Mouse (Mus musculus): Measurements from ENCODE around the gene Gm20388. TPM values are rescaled to one million over a fixed set of nuclear protein-coding genes. Genes with fewer than 3 reads are reported as not detected.

The Gm20388 gene
- polyA plus RNA-seq, 1 experiment from 2014 or later, result 1.4 TPM

- Histone ChIP-seq H3K27ac (ENCODE audit: low read length) (no peak overlapping the region), H3K4me1 (ENCODE audit: control insufficient read depth, low read depth, low read length) (no peaks in the 10 kb centered on the region; the same call in 1 of the 2 replicates), H3K4me3 (ENCODE audit: low read depth, low read length) (no peak overlapping the region), H3K36me3 (ENCODE audit: control insufficient read depth, insufficient read depth) (no peaks in the 10 kb centered on the region), H3K4me2 (ENCODE audit: low read depth, low read length) (0 out of 2 replicates have a peak overlapping the region, but pooled peaks have one; percentile 7), H3K27me3 (ENCODE audit: control insufficient read depth, insufficient read depth, low read depth, low read length) (peaks cover 5% of the 10 kb centered on the region; the same call in 1 of the 2 replicates), H3K9ac (ENCODE audit: low read depth, low read length) (no peak overlapping the region), H3K9me3 (replicated peaks; ENCODE audit: control insufficient read depth, low read length) (no peaks in the 10 kb centered on the region)
- no peak; the same call in 1 of the 2 replicates for ATAC-seq (ENCODE audit: low read depth)
- 17% methylated on average over 28 of the region's 28 CpGs for WGBS (ENCODE audit: insufficient replicate concordance)
Observed at GRCm38 (mm10) chr8:121300501-121301411, 1390.1 kb downstream of the Gm20388 start.

- H3K36me3 ChIP-seq (ENCODE audit: control insufficient read depth, insufficient read depth), result no peaks in the 10 kb centered on the region
- H3K9me3 ChIP-seq (replicated peaks; ENCODE audit: control insufficient read depth, low read length), result no peaks in the 10 kb centered on the region
- peaks cover 5% of the 10 kb centered on the region; the same call in 1 of the 2 replicates for H3K27me3 ChIP-seq (ENCODE audit: control insufficient read depth, insufficient read depth, low read depth, low read length)
- 0 out of 2 replicates have a peak overlapping the region, but pooled peaks have one; percentile 7 for H3K4me2 ChIP-seq (ENCODE audit: low read depth, low read length)
- WGBS (ENCODE audit: insufficient replicate concordance), result 8% methylated on average over 15 of the region's 15 CpGs
- no peak for ATAC-seq (ENCODE audit: low read depth)
- no peak overlapping the region for H3K27ac ChIP-seq (ENCODE audit: low read length)
- no peak overlapping the region for H3K9ac ChIP-seq (ENCODE audit: low read depth, low read length)
- no peaks in the 10 kb centered on the region; the same call in 1 of the 2 replicates for H3K4me1 ChIP-seq (ENCODE audit: control insufficient read depth, low read depth, low read length)
- no peak overlapping the region for H3K4me3 ChIP-seq (ENCODE audit: low read depth, low read length)
Observed at GRCm38 (mm10) chr8:121301431-121301830, 1390.8 kb downstream of the Gm20388 start.

GRCm38 (mm10) chr8:121301978-121302649 lies 1391.5 kb downstream of the Gm20388 start:
- Histone ChIP-seq H3K9me3 (replicated peaks; ENCODE audit: control insufficient read depth, low read length) (no peaks in the 10 kb centered on the region), H3K4me3 (ENCODE audit: low read depth, low read length) (no peak overlapping the region), H3K4me2 (ENCODE audit: low read depth, low read length) (no peak overlapping the region), H3K9ac (ENCODE audit: low read depth, low read length) (no peak overlapping the region), H3K4me1 (ENCODE audit: control insufficient read depth, low read depth, low read length) (no peaks in the 10 kb centered on the region; the same call in 1 of the 2 replicates), H3K27me3 (ENCODE audit: control insufficient read depth, insufficient read depth, low read depth, low read length) (peaks cover 5% of the 10 kb centered on the region; the same call in 1 of the 2 replicates), H3K27ac (ENCODE audit: low read length) (no peak overlapping the region), H3K36me3 (ENCODE audit: control insufficient read depth, insufficient read depth) (no peaks in the 10 kb centered on the region)
- WGBS (ENCODE audit: insufficient replicate concordance), result 25% methylated on average over 10 of the region's 10 CpGs
- ATAC-seq (ENCODE audit: low read depth), result no peak

GRCm38 (mm10) chr8:121307723-121308122 lies 1397.1 kb downstream of the Gm20388 start:
- WGBS (ENCODE audit: insufficient replicate concordance), result 63% methylated on average over 7 of the region's 7 CpGs
- Histone ChIP-seq H3K4me1 (ENCODE audit: control insufficient read depth, low read depth, low read length) (no peaks in the 10 kb centered on the region), H3K4me2 (ENCODE audit: low read depth, low read length) (no peak overlapping the region), H3K4me3 (ENCODE audit: low read depth, low read length) (no peak overlapping the region), H3K27me3 (ENCODE audit: control insufficient read depth, insufficient read depth, low read depth, low read length) (peaks cover 3% of the 10 kb centered on the region; the same call in 1 of the 2 replicates), H3K36me3 (ENCODE audit: control insufficient read depth, insufficient read depth) (no peaks in the 10 kb centered on the region), H3K9me3 (replicated peaks; ENCODE audit: control insufficient read depth, low read length) (no peaks in the 10 kb centered on the region), H3K9ac (ENCODE audit: low read depth, low read length) (no peak overlapping the region), H3K27ac (ENCODE audit: low read length) (no peak overlapping the region)
- no peak for ATAC-seq (ENCODE audit: low read depth)

- Histone ChIP-seq H3K27me3 (ENCODE audit: control insufficient read depth, insufficient read depth, low read depth, low read length) (peaks cover 3% of the 10 kb centered on the region; the same call in 1 of the 2 replicates), H3K4me1 (ENCODE audit: control insufficient read depth, low read depth, low read length) (no peaks in the 10 kb centered on the region), H3K36me3 (ENCODE audit: control insufficient read depth, insufficient read depth) (no peaks in the 10 kb centered on the region), H3K27ac (ENCODE audit: low read length) (no peak overlapping the region), H3K4me2 (ENCODE audit: low read depth, low read length) (no peak overlapping the region), H3K9ac (ENCODE audit: low read depth, low read length) (no peak overlapping the region), H3K9me3 (replicated peaks; ENCODE audit: control insufficient read depth, low read length) (no peaks in the 10 kb centered on the region), H3K4me3 (ENCODE audit: low read depth, low read length) (no peak overlapping the region)
- no peak for ATAC-seq (ENCODE audit: low read depth)
- 22% methylated on average over 25 of the region's 25 CpGs for WGBS (ENCODE audit: insufficient replicate concordance)
Observed at GRCm38 (mm10) chr8:121310976-121311819, 1400.6 kb downstream of the Gm20388 start.

- Histone ChIP-seq H3K9ac (ENCODE audit: low read depth, low read length) (no peak overlapping the region), H3K4me3 (ENCODE audit: low read depth, low read length) (no peak overlapping the region), H3K4me1 (ENCODE audit: control insufficient read depth, low read depth, low read length) (no peaks in the 10 kb centered on the region), H3K27ac (ENCODE audit: low read length) (no peak overlapping the region), H3K9me3 (replicated peaks; ENCODE audit: control insufficient read depth, low read length) (no peaks in the 10 kb centered on the region), H3K4me2 (ENCODE audit: low read depth, low read length) (no peak overlapping the region), H3K27me3 (ENCODE audit: control insufficient read depth, insufficient read depth, low read depth, low read length) (peaks cover 3% of the 10 kb centered on the region; the same call in 1 of the 2 replicates), H3K36me3 (ENCODE audit: control insufficient read depth, insufficient read depth) (no peaks in the 10 kb centered on the region)
- no peak for ATAC-seq (ENCODE audit: low read depth)
- 42% methylated on average over 6 of the region's 6 CpGs for WGBS (ENCODE audit: insufficient replicate concordance)
Observed at GRCm38 (mm10) chr8:121313458-121313857, 1402.8 kb downstream of the Gm20388 start.

- Histone ChIP-seq H3K4me3 (ENCODE audit: low read depth, low read length) (no peak overlapping the region), H3K4me1 (ENCODE audit: control insufficient read depth, low read depth, low read length) (no peaks in the 10 kb centered on the region), H3K4me2 (ENCODE audit: low read depth, low read length) (no peak overlapping the region), H3K27me3 (ENCODE audit: control insufficient read depth, insufficient read depth, low read depth, low read length) (peaks cover 3% of the 10 kb centered on the region; the same call in 1 of the 2 replicates), H3K27ac (ENCODE audit: low read length) (no peak overlapping the region), H3K9ac (ENCODE audit: low read depth, low read length) (no peak overlapping the region), H3K9me3 (replicated peaks; ENCODE audit: control insufficient read depth, low read length) (no peaks in the 10 kb centered on the region), H3K36me3 (ENCODE audit: control insufficient read depth, insufficient read depth) (no peaks in the 10 kb centered on the region)
- ATAC-seq (ENCODE audit: low read depth), result no peak
- WGBS (ENCODE audit: insufficient replicate concordance), result 51% methylated on average over 5 of the region's 5 CpGs
Observed at GRCm38 (mm10) chr8:121314036-121314435, 1403.4 kb downstream of the Gm20388 start.

- no peaks in the 10 kb centered on the region; the same call in 1 of the 2 replicates for H3K27me3 ChIP-seq (ENCODE audit: control insufficient read depth, insufficient read depth, low read depth, low read length)
- H3K4me2 ChIP-seq (ENCODE audit: low read depth, low read length), result no peak overlapping the region
- H3K9me3 ChIP-seq (replicated peaks; ENCODE audit: control insufficient read depth, low read length), result no peaks in the 10 kb centered on the region
- no peaks in the 10 kb centered on the region for H3K36me3 ChIP-seq (ENCODE audit: control insufficient read depth, insufficient read depth)
- H3K4me1 ChIP-seq (ENCODE audit: control insufficient read depth, low read depth, low read length), result no peaks in the 10 kb centered on the region
- WGBS (ENCODE audit: insufficient replicate concordance), result 5% methylated on average over 3 of the region's 3 CpGs
- no peak for ATAC-seq (ENCODE audit: low read depth)
- no peak overlapping the region for H3K4me3 ChIP-seq (ENCODE audit: low read depth, low read length)
- no peak overlapping the region for H3K9ac ChIP-seq (ENCODE audit: low read depth, low read length)
- no peak overlapping the region for H3K27ac ChIP-seq (ENCODE audit: low read length)
Observed at GRCm38 (mm10) chr8:121315569-121315968, 1404.9 kb downstream of the Gm20388 start.

Data from liver, embryonic 16.5 days (tissue).